Mouse (Mus musculus): ENCODE results near the gene Zbtb33.

The Zbtb33 gene

DNA sequence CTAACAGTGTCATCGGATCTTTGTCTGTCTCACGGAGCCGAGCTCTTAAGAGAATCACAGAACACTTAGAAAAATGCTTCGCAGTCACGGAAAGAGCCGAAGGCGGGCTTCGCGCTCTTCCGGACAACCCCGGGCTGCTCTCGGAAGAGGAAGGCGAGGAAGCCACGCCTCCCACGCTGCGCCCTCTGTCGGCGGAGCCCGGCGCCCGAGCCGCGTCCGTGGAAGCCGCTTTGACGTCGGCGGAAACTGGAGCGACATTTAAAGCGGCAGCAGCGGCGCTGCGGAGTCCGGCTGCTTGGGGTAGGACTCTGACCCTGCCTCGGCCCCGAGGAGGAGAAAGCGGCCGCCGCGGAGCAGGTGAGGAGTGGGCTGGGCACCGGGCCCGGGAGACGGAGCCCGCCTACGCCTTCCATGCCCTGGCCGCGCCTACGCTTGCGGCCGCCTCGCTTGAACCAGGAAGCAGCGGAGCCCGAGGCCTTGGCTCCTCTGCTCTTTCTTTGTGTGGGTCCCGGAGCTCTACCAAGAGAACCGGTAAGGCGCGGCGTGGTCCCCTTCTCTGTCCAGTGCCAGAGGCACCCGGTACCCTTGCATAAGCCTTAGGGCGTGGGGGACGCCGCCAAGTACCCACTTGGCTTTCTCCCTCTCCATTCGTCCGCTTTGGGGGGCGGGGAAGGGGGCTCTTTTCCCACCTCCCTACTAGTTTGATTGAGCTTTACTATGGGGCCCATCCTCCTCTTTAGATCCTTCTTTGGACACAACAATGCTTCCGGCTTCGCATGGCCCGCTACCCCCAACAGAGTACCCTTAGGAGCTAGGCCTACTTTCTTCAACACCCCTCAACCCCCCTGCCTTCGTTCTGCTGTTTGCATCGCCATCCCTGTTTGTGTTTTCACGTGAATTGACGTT is at the start of gene Zbtb33:
Gene Zbtb33 (plus strand): TSS at position 242 of the 906 bp plus-strand sequence.
- peak; percentile 84 to 88 for DNase-seq

DNA sequence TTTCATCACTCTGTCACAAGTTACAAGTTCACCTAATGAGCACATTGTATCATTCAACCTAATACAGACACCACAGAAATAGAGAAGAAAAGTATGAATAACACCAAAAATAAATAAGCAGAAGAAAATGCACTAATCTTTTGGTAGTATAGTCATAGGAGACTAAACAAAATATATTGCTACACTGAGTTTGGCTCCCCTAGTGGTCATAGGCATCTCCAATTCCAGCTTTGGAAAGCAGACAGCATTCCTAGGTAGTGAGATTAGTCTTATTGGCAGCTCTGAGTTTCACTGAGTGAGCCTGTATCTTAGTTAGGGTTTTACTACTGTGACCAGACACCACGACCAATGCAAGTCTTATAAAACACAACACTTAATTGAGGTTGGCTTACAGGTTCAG is 30.5 kb upstream of the Zbtb33 start:
- no peak for DNase-seq

DNA sequence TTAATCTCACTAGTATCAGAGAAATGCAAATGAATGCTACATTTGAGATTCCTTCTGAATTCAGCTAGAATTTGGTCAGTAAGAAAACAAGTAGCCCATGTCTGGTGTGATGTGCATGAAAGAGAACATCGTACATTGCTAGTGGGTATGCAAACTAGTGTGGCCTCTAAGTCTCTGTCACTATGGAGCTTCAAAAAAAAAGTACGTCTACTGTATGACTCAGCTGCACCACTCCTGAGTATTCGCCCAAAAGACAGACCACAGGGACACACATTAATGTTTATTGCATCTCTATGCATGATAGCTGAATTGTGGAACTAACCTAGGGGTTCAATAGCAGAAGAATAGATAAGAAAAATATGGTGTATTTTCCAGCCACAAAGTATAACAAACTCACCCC is 24.3 kb upstream of the Zbtb33 start:
- DNase-seq = no peak

- DNase-seq = no peak
Observed at GRCm38 (mm10) chrX:38166064-38166463, 23.5 kb upstream of the Zbtb33 start.

GRCm38 (mm10) chrX:38166592-38166991 is 23.0 kb upstream of the Zbtb33 start:
- DNase-seq = no peak

DNA sequence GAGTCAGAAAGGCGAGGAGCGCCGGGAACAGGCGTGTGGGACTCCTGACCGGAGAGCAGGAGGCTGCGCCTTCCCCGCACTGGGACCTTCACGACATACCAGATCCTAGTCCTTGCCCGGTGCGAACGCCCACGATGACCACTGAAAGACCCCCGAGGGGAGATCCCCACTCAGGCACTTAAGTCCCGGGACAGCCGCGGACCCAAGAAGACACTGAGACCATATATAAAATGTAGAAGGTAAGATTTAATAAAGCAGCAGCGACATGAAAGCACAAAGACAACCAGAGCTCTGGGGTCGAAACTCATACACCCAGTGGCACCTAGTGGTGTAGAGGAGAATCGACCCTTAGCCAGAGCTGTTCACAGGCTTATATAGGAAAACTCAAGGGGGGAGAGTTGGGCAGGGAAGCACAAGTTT is 9.7 kb upstream of the Zbtb33 start:
- DNase-seq = peak; percentile 26 to 39

- DNase-seq = peak; percentile 9 to 20
Observed at GRCm38 (mm10) chrX:38180656-38181607, 8.7 kb upstream of the Zbtb33 start.

DNA sequence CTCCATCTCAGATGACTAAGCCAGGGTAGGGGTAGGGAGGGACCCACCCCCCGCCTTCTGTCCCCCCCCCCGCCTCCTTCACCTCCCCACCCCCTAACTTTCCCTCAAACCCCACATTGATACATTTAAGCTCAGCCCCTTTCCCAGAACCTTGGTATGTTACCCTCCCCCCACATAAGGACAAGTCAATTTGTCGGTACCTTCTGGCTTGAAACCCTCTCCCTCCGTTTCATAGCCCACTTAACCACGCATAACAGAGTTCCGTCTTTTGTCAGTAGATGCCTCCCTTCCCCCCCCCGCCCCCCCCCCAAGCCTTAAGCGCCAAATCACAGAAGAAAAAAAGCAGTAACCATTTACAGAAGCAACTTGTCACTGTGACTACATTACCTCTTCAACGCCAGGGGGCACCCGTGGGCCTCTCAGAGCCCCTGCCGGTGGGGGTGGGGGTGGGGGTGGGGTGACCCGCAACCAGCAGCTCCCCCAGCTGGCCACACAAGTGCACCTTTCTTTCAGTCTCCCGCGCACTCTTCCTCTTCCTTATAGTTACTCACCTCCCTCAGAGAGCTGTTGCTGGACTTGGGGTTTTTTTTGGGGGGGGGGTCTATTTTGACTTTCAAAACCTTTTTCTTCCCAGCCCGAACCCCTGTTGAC is 7.9 kb upstream of the Zbtb33 start:
- DNase-seq = peak; percentile 12 to 58

- no peak for DNase-seq
Observed at GRCm38 (mm10) chrX:38185520-38185919, 4.1 kb upstream of the Zbtb33 start.

DNA sequence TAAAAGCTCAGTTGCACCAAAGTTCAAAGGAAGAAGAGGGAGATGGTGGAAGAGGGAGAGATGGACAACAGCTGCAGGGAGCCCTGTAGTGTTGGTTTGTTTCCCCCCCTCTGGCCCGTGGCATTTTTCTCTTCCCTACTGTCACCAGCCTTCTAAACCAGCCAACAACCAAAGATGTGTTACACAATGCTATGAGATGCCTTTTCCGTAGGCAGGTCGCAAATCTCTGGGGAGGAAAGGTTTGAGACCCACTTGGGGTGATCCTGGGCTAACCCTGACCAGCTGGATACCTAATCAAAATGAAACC is 818 bp downstream of the Zbtb33 start:
- no peak for DNase-seq

- no peak for DNase-seq
Observed at GRCm38 (mm10) chrX:38201816-38202215, 12.2 kb downstream of the Zbtb33 start.

GRCm38 (mm10) chrX:38207392-38207791 is 17.8 kb downstream of the Zbtb33 start:
- no peak for DNase-seq

DNA sequence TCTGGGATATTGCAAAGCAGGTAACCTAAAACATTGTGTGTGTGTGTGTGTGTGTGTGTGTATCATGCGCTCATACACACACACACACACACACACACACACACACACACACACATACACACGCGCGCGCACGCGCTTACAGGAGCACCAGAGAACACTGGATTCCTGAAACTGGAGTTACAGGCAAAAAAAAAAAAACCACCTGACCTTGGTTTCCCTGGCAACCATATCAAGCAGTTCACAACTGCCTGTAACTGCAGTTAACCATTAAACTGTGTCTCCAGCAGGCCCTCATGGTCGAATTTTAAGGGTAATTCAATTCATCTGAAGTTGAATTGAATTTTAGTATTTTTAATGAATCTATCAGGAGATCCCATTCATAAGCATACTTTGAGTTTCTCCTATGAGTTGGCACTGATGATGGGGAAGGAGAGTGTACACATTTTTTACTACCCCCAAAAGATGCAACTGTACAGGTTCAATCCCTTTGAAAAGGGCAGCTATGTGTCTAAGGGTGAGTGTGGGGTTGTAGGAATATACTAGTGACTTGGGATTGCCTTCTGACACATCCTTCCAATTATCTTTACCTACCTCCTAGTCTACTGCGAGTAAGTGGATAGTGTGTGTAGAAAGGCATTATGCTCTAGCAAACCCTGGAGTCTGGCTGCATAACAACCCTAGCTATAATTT is 27.5 kb downstream of the Zbtb33 start:
- no peak for DNase-seq

GRCm38 (mm10) chrX:38217676-38217991 is 28.0 kb downstream of the Zbtb33 start:
- no peak for DNase-seq

DNA sequence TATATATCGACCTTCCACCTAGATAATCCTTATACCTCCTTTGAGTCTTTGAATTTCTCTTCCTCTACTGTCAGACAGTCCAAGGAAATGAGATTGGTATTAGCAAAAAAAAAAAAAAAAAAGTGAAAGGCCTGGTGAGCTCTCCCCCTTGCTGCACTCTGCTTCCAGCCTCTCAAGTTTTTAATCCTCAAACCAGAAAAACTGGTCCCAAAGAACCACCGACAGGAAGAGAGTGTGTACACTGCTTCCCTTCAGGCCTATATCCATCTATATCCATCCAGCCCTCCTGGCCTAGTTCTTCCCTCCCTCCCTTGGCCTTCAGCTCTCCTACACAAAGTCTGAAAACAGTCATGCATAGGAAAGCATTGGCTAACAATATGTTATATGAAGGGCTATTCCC is 33.2 kb downstream of the Zbtb33 start:
- no peak for DNase-seq

DNA sequence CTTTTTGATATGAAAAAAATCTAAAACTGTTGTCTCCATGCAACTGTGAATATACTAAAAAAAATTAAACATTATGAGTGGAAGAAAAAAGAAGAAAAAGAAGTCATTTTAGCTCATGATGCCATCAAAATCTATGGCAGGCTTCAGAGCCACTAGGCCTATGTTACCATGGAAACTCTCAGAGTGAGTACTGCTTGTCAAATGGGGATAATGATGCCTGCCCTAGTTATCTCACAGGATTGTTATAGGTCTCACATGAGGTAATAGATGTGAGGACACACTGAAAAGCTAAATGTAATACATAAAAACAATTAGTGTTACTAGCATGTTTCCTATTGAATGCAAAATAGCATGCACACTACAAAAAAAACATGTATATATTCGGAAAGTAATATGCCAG is 40.3 kb downstream of the Zbtb33 start:
- no peak for DNase-seq

- peak; percentile 8 to 17 for DNase-seq
Observed at GRCm38 (mm10) chrX:38237731-38238130, 48.1 kb downstream of the Zbtb33 start.

Measured in cerebellum, postnatal 36 days (tissue).